Mouse (Mus musculus) kidney, adult 2 months (tissue): ENCODE results near the gene Cd244a. TPM values are rescaled to one million over a fixed set of nuclear protein-coding genes. Genes with fewer than 3 reads are reported as not detected.

Source experiments
- DNase-seq: peaks from one replicate; pipeline ENCODE4 v3.0.0; 2021
- H3K27ac ChIP-seq: fragments of 200-500 bp; 2 replicates; pipeline ENCODE4 v1.5.1; 2012; ENCODE audit warnings: low read depth, low read length, control low read depth, inconsistent platforms; ENCODE audit not compliant: insufficient read depth
- H3K27me3 ChIP-seq: fragments of 200-500 bp; replicated peaks from 2 replicates; pipeline ENCODE4 v1.6.1; 2012; ENCODE audit warnings: mild to moderate bottlenecking, moderate library complexity, low read length, inconsistent platforms; ENCODE audit not compliant: control insufficient read depth, insufficient read depth
- H3K36me3 ChIP-seq: fragments of 200-500 bp; 2 replicates; pipeline ENCODE4 v1.6.1; 2012; ENCODE audit warnings: mild to moderate bottlenecking, moderate library complexity, low read length, inconsistent platforms; ENCODE audit not compliant: control insufficient read depth, insufficient read depth
- H3K4me1 ChIP-seq: fragments of 200-500 bp; 2 replicates; pipeline ENCODE4 v1.6.1; 2011; ENCODE audit warnings: low read length; ENCODE audit not compliant: control insufficient read depth, insufficient read depth
- H3K4me3 ChIP-seq: fragments of 200-500 bp; 2 replicates; pipeline ENCODE4 v1.5.1; 2011; ENCODE audit warnings: mild to moderate bottlenecking, low read depth, low read length, control low read depth; ENCODE audit not compliant: insufficient read depth
- CTCF ChIP-seq: fragments of 200-500 bp; conservative IDR thresholded peaks from 2 replicates; pipeline ENCODE4 v1.5.1; 2011; ENCODE audit warnings: low read depth, mild to moderate bottlenecking, control low read depth, low read length, moderate library complexity, mixed read lengths; ENCODE audit not compliant: insufficient read depth, insufficient read length
- POLR2A ChIP-seq: fragments of 200-500 bp; IDR thresholded peaks from one replicate; pipeline ENCODE4 v1.6.1; 2011; ENCODE audit warnings: low read depth, low read length, control low read depth
- WGBS: fragments of 180-500 bp; shearing (Covaris S2); methylation state at CpG from one replicate; pipeline ENCODE4 v1.1.7; 2018; 5-methylcytosine and 5-hydroxymethylcytosine counted together
- polyA plus RNA-seq: library from polyadenylated mRNA; depleted of rRNA; stranded (reverse); fragments of >200 nt; gene quantifications from 2 replicates; pipeline ENCODE4 v1.2.3, GENCODE M21; 2012

Gene Cd244a
- polyA plus RNA-seq, 1 experiment: 0.53 TPM

DNA sequence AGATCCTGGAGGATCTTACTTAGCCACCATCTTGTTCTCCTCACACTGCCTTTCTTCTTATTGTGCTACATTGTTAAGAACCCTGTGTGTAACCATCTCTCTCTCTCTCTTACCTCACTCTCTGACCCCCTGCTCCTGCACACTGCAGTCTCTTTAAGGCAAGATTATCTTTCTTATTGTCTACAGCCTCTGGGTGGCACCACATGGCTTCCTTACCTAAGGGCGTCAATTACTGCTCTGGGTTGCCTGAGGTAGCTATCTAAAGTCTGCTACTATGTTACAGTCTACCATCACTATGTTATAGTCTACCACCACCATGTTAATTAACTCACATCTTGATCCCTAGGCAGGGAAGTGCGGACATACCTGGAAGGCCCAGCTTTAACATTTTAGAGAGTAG is 9.4 kb downstream of the Cd244a start:
- Histone ChIP-seq H3K4me3 (no peak overlapping the region), H3K27me3 (no peaks in the 10 kb centered on the region), H3K27ac (no peak overlapping the region), H3K36me3 (no peaks in the 10 kb centered on the region), H3K4me1 (no peaks in the 10 kb centered on the region)
- TF ChIP-seq CTCF (no peak), POLR2A (no peak)
- no peak for DNase-seq
- 61% methylated on average over 2 of the region's 2 CpGs for WGBS

DNA sequence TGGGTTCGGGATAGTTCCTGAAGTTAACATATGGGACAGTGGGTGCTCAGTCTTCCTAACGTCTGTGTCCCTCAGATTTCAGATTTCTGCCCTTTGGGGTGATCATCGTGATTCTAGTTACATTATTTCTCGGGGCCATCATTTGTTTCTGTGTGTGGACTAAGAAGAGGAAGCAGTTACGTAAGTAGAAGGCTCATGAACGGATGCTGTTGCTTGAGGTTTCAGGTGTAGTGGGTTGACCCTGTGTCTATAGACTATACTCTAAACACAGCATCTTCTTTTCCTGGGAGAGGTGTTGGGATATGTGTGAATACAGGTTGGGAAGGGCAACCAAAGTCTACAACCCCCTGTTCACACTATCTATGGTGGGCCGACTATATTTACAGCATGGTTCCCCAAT is 18.2 kb downstream of the Cd244a start:
- H3K27ac ChIP-seq: no peak overlapping the region
- no peak for DNase-seq
- WGBS: 87% methylated on average over 7 of the region's 7 CpGs
- H3K27me3 ChIP-seq: no peaks in the 10 kb centered on the region
- TF ChIP-seq POLR2A (no peak), CTCF (no peak)
- H3K4me1 ChIP-seq: no peaks in the 10 kb centered on the region
- H3K4me3 ChIP-seq: no peak overlapping the region
- H3K36me3 ChIP-seq: no peaks in the 10 kb centered on the region

DNA sequence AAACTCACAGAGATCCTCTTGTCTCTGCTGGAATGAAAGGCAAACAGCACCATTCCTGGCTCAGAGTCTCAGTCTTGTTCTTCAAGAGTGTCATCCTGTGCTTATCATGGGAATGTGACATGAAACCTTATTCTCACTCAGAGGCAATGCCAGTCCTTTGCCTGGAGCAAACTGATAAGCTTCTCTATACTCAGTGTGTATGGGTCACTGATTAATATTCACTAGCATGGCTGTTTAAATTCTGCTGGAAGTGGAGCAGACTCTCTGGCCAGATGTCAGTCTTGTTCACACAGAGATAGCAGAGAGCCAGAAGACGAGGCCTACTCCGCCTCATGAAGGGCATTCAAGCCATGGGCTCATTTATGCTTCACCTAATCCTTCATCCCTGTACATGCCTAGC is 25.6 kb downstream of the Cd244a start:
- no peak for TF ChIP-seq CTCF
- TF ChIP-seq POLR2A: no peak
- no peak for DNase-seq
- H3K27ac ChIP-seq: no peak overlapping the region
- H3K4me1 ChIP-seq: no peaks in the 10 kb centered on the region
- no peaks in the 10 kb centered on the region for H3K36me3 ChIP-seq
- no peak overlapping the region for H3K4me3 ChIP-seq
- 88% methylated on average over 2 of the region's 2 CpGs for WGBS
- no peaks in the 10 kb centered on the region for H3K27me3 ChIP-seq

DNA sequence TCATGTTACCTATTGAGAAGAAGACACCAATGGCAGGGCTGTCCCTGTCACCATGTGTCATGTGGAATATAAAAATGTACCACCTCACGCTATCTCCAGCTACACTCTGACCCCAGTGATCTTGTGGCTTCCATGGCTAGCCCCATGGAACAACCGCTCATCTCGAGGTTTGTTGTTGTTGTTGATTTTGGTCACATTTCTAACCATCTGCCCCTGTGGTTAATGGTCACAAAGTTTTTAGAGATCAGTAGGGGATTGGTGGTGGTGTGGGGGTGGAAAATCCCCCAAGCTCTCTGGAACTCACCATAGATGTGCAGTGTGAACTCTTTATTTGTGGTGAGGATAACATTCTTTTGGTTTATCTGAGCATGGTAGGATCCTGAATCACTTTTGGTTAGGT is 45.7 kb downstream of the Cd244a start:
- H3K27ac ChIP-seq: no peak overlapping the region
- TF ChIP-seq CTCF (no peak), POLR2A (no peak)

DNA sequence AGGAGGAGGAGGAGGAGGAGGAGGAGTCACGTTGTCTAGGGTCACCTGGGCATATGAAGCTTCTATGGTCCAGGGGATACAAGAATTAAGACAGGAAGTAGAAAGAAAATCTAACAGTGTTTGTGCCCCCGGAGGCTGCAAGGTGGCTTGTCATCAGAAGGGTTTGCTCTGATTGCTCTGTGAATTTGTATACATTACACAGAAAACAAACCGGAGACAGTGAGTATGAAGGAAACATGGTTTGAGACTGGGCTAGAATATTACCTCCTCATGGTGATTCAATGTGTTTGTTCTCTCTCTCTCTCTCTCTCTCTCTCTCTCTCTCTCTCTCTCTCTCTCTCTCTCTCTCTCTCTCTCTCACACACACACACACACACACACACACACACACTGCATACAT is 47.7 kb downstream of the Cd244a start:
- WGBS: 79% methylated on average over 3 of the region's 3 CpGs
- H3K4me3 ChIP-seq: no peak overlapping the region
- TF ChIP-seq POLR2A: no peak
- TF ChIP-seq CTCF: no peak

More for the DNA sequence above, 45.7 kb downstream of the Cd244a start:
- no peaks in the 10 kb centered on the region for H3K36me3 ChIP-seq
- H3K27me3 ChIP-seq: no peaks in the 10 kb centered on the region
- no peak overlapping the region for H3K4me3 ChIP-seq
- no peak for DNase-seq
- H3K4me1 ChIP-seq: no peaks in the 10 kb centered on the region
- 81% methylated on average over 3 of the region's 3 CpGs for WGBS

DNA sequence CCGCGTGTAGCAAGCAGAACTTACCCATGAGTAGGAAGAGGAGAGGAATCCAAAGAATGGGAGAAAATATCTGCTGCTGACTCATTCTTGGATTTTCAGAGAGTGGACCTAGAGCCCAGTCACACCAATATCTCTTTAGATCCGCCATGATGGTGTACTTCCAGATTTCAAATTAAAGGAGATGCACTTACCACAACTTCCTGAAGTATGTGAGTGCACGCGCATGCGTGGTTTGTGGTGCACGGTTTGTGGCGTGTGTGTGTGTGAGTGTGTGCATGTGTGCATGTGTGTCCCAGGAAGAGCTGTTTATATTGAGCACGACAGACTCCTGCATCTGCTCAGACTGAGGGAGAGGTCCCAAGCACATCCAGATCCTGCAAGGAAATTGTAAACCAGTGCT is 48.2 kb downstream of the Cd244a start, which contains the start of gene Ly9:
TSS of gene Ly9 (minus strand) at position 235 of the 400 bp plus-strand sequence.
- 84% methylated on average over 9 of the region's 9 CpGs for WGBS
- Histone ChIP-seq H3K4me1 (no peaks in the 10 kb centered on the region), H3K4me3 (no peak within 1 kb of the TSS), H3K27me3 (no peaks in the 10 kb centered on the region), H3K27ac (no peak within 1 kb of the TSS), H3K36me3 (no peaks in the 10 kb centered on the region)
- DNase-seq: no peak
- no peak for TF ChIP-seq POLR2A
- no peak for TF ChIP-seq CTCF

More for the DNA sequence above, 47.7 kb downstream of the Cd244a start:
- no peak for DNase-seq
- Histone ChIP-seq H3K27me3 (no peaks in the 10 kb centered on the region), H3K4me1 (no peaks in the 10 kb centered on the region), H3K27ac (no peak overlapping the region), H3K36me3 (no peaks in the 10 kb centered on the region)

DNA sequence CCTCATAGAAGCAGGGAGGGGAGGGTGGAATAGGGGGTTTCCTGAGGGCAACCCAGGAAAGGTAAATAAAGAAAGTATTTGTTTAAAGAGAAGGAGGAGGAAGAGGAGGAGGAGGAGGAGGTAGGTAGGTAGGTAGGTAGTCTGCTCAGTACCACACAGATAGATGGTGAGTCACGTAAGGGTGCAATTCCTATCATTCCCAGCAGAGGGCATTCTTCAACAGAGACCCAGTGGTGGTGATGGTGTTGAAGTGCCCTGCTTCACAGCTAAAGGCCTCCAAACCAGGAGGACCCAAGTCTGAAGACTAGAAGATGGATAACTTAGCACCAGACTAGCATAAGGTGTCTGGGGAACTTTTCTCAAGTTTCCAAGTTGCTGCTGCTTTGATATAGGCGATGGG is 51.0 kb downstream of the Cd244a start:
- no peak for DNase-seq
- no peaks in the 10 kb centered on the region for H3K27me3 ChIP-seq
- no peaks in the 10 kb centered on the region for H3K4me1 ChIP-seq
- H3K27ac ChIP-seq: no peak overlapping the region
- no peak for TF ChIP-seq POLR2A
- 0 out of 2 replicates have a peak, but pooled peaks have one; percentile 17 for TF ChIP-seq CTCF
- H3K4me3 ChIP-seq: no peak overlapping the region
- no peaks in the 10 kb centered on the region for H3K36me3 ChIP-seq
- WGBS: 93% methylated on average over 2 of the region's 2 CpGs
